Mouse (Mus musculus): Measurements from ENCODE around the gene Gla.

GRCm38 (mm10) chrX:134553326-134553725 is 47.6 kb downstream of the Gla start:
- TF ChIP-seq POLR2A (IDR thresholded peaks at IDR 0.05; ENCODE audit: insufficient read depth, low read length): no peak
- no peak for TF ChIP-seq CTCF (IDR thresholded peaks at IDR 0.05; ENCODE audit: low read depth, low read length)
